In genomic region chrX:101882141-101882751, GRCm38 (mm10) we compare ENCODE assay signal across 12 mouse cellular contexts. TPM values are rescaled to one million over a fixed set of nuclear protein-coding genes. Genes with fewer than 3 reads are reported as not detected.
DNase-seq lines count a peak whose midpoint lies in the region; ATAC-seq and TF ChIP-seq lines count a peak whose summit lies in the region.
"Had no signal": no experiment of that assay in that cellular context is flagged by ENCODE, and none has a peak within 500 bp of the region (broad histone marks: within the 10 kb centered on the region; RNA-seq: fewer than 3 reads in every experiment).

No protein-coding gene starts in this region.

- H3K9ac ChIP-seq in lung, postnatal 0 days (replicated peaks; ENCODE audit: low read depth), result no peak overlapping the region
- H3K9ac ChIP-seq in stomach, postnatal 0 days (ENCODE audit: low read length), result no peak overlapping the region
- H3K9ac ChIP-seq in midbrain, embryonic 11.5 days (ENCODE audit: low read length), result no peak overlapping the region

- TF ChIP-seq POLR2A in kidney, adult 2 months (IDR thresholded peaks at IDR 0.05; ENCODE audit: low read depth, low read length), result no peak

- no peak overlapping the region for H3K4me3 ChIP-seq in heart, embryonic 10.5 days
- no peak overlapping the region for H3K4me3 ChIP-seq in lung, postnatal 0 days (ENCODE audit: low read depth, low read length)
- H3K4me3 ChIP-seq in embryonic facial prominence, embryonic 10.5 days, result no peak overlapping the region
- no peak overlapping the region for H3K4me3 ChIP-seq in stomach, postnatal 0 days (ENCODE audit: low read depth, low read length)
- H3K4me3 ChIP-seq in kidney, adult 2 months (ENCODE audit: insufficient read depth, low read depth, low read length), result no peak overlapping the region
- no peak overlapping the region for H3K4me3 ChIP-seq in midbrain, embryonic 11.5 days (ENCODE audit: low read depth, low read length)
- H3K4me3 ChIP-seq: hindbrain, embryonic 10.5 days had no signal

- no peaks in the 10 kb centered on the region for H3K9me3 ChIP-seq in heart, embryonic 10.5 days
- H3K9me3 ChIP-seq in lung, postnatal 0 days (ENCODE audit: low read length), result no peaks in the 10 kb centered on the region
- no peaks in the 10 kb centered on the region for H3K9me3 ChIP-seq in embryonic facial prominence, embryonic 10.5 days
- H3K9me3 ChIP-seq in stomach, postnatal 0 days (ENCODE audit: control insufficient read depth, low read length), result no peaks in the 10 kb centered on the region
- no peaks in the 10 kb centered on the region for H3K9me3 ChIP-seq in midbrain, embryonic 11.5 days (ENCODE audit: control insufficient read depth, low read length)
- H3K9me3 ChIP-seq: hindbrain, embryonic 10.5 days had no signal

- 0 out of 2 replicates have a peak overlapping the region, but pooled peaks have one; percentile 22 for H3K27ac ChIP-seq in heart, embryonic 10.5 days
- H3K27ac ChIP-seq in lung, postnatal 0 days (ENCODE audit: low read length), result no peak overlapping the region
- no peak overlapping the region for H3K27ac ChIP-seq in embryonic facial prominence, embryonic 10.5 days (replicated peaks)
- peak overlapping the region; percentile 30; the same call in 1 of the 2 replicates for H3K27ac ChIP-seq in stomach, postnatal 0 days (replicated peaks)
- no peak overlapping the region for H3K27ac ChIP-seq in kidney, adult 2 months (ENCODE audit: insufficient read depth, low read depth, low read length)
- H3K27ac ChIP-seq in midbrain, embryonic 11.5 days (ENCODE audit: low read depth, low read length), result no peak overlapping the region
- H3K27ac ChIP-seq: hindbrain, embryonic 10.5 days; kidney, postnatal 0 days had no signal

- no peak for TF ChIP-seq EP300 in lung, postnatal 0 days (IDR thresholded peaks at IDR 0.05)
- TF ChIP-seq EP300 in stomach, postnatal 0 days (optimal IDR thresholded peaks at IDR 0.05), result no peak

- H3K36me3 ChIP-seq in heart, embryonic 10.5 days, result no peaks in the 10 kb centered on the region
- H3K36me3 ChIP-seq in lung, postnatal 0 days (ENCODE audit: insufficient read depth, low read length), result no peaks in the 10 kb centered on the region
- no peaks in the 10 kb centered on the region for H3K36me3 ChIP-seq in embryonic facial prominence, embryonic 10.5 days (replicated peaks)
- H3K36me3 ChIP-seq in stomach, postnatal 0 days (ENCODE audit: control insufficient read depth, insufficient read depth, low read length), result no peaks in the 10 kb centered on the region
- H3K36me3 ChIP-seq in kidney, adult 2 months (ENCODE audit: control insufficient read depth, insufficient read depth, low read length), result no peaks in the 10 kb centered on the region
- no peaks in the 10 kb centered on the region for H3K36me3 ChIP-seq in midbrain, embryonic 11.5 days (ENCODE audit: control insufficient read depth, insufficient read depth, low read length)
- H3K36me3 ChIP-seq: hindbrain, embryonic 10.5 days had no signal

- ATAC-seq in lung, postnatal 0 days, result peak; percentile 30; the same call in 1 of the 2 replicates
- ATAC-seq in stomach, postnatal 0 days (ENCODE audit: low FRiP score, low TSS enrichment), result no peak; the same call in 1 of the 2 replicates
- ATAC-seq in midbrain, embryonic 11.5 days (ENCODE audit: low FRiP score), result no peak

- no peak for TF ChIP-seq CTCF in lung, postnatal 0 days (IDR thresholded peaks at IDR 0.05)
- TF ChIP-seq CTCF in stomach, postnatal 0 days (IDR thresholded peaks at IDR 0.05; ENCODE audit: low read depth), result no peak
- TF ChIP-seq CTCF in kidney, adult 2 months (conservative IDR thresholded peaks at IDR 0.05; ENCODE audit: insufficient read depth, insufficient read length, low read depth, low read length), result no peak

- H3K4me1 ChIP-seq in heart, embryonic 10.5 days, result peaks cover 30% of the 10 kb centered on the region
- no peaks in the 10 kb centered on the region for H3K4me1 ChIP-seq in lung, postnatal 0 days (ENCODE audit: insufficient read depth, low read depth, low read length)
- H3K4me1 ChIP-seq in embryonic facial prominence, embryonic 10.5 days, result no peaks in the 10 kb centered on the region
- no peaks in the 10 kb centered on the region for H3K4me1 ChIP-seq in stomach, postnatal 0 days (replicated peaks; ENCODE audit: control insufficient read depth, insufficient read depth)
- no peaks in the 10 kb centered on the region for H3K4me1 ChIP-seq in kidney, adult 2 months (ENCODE audit: control insufficient read depth, insufficient read depth, low read length)
- no peaks in the 10 kb centered on the region for H3K4me1 ChIP-seq in midbrain, embryonic 11.5 days (ENCODE audit: control insufficient read depth, insufficient read depth, low read length)

- no peak overlapping the region for H3K4me2 ChIP-seq in lung, postnatal 0 days (replicated peaks; ENCODE audit: low read depth, low read length)
- H3K4me2 ChIP-seq in stomach, postnatal 0 days (replicated peaks; ENCODE audit: low read depth), result no peak overlapping the region
- H3K4me2 ChIP-seq in midbrain, embryonic 11.5 days, result no peak overlapping the region

- WGBS in heart, embryonic 10.5 days, result 29% methylated on average over 3 of the region's 3 CpGs
- WGBS in lung, postnatal 0 days, result 33% methylated on average over 3 of the region's 3 CpGs
- WGBS in embryonic facial prominence, embryonic 10.5 days, result 64% methylated on average over 3 of the region's 3 CpGs
- WGBS in stomach, postnatal 0 days, result 37% methylated on average over 3 of the region's 3 CpGs
- WGBS in kidney, adult 2 months, result 71% methylated on average over 3 of the region's 3 CpGs
- 78% methylated on average over 3 of the region's 3 CpGs for WGBS in midbrain, embryonic 11.5 days

- H3K27me3 ChIP-seq in heart, embryonic 10.5 days (ENCODE audit: insufficient read depth, poor library complexity, severe bottlenecking), result peaks cover 22% of the 10 kb centered on the region; the same call in 1 of the 2 replicates
- no peaks in the 10 kb centered on the region for H3K27me3 ChIP-seq in lung, postnatal 0 days (replicated peaks; ENCODE audit: insufficient read depth, low read length)
- H3K27me3 ChIP-seq in embryonic facial prominence, embryonic 10.5 days (replicated peaks; ENCODE audit: low read depth, poor library complexity, severe bottlenecking), result peaks cover 100% of the 10 kb centered on the region
- no peaks in the 10 kb centered on the region for H3K27me3 ChIP-seq in stomach, postnatal 0 days (ENCODE audit: control insufficient read depth, insufficient read depth, low read length)
- H3K27me3 ChIP-seq in kidney, adult 2 months (replicated peaks; ENCODE audit: control insufficient read depth, insufficient read depth, low read length), result no peaks in the 10 kb centered on the region
- peaks cover 15% of the 10 kb centered on the region for H3K27me3 ChIP-seq in midbrain, embryonic 11.5 days (ENCODE audit: control insufficient read depth, insufficient read depth, low read length)

- peak; percentile 80 for DNase-seq in heart, embryonic 10.5 days (ENCODE audit: low spot score)
- no peak for DNase-seq in heart, adult 8-10 months (ENCODE audit: low spot score)
- DNase-seq in lung, postnatal 0 days (ENCODE audit: low spot score), result peak; percentile 18
- DNase-seq in lung, postnatal 25 days (ENCODE audit: low spot score), result no peak
- peak; percentile 14 for DNase-seq in embryonic facial prominence, embryonic 10.5 days (ENCODE audit: low spot score)
- DNase-seq in stomach, postnatal 0 days (ENCODE audit: low spot score), result peak; percentile 14
- DNase-seq in kidney, adult 2 months, result no peak
- no peak for DNase-seq in midbrain, embryonic 11.5 days (ENCODE audit: low spot score, missing footprints)
- DNase-seq: lung, postnatal 36 days; right cerebral cortex, postnatal 25 days had no signal

RNA-seq across cellular contexts. Expression of gene Nhsl2, which starts 33.1 kb away (rescaled TPM):
- polyA plus RNA-seq in heart, embryonic 10.5 days (2016; fragmentation: Nextera tagmentation; extraction: Ambion mirVana), result 30.5 and 33.7 TPM in 2 replicates
- total RNA-seq in heart, adult 8-10 months (2022), result 1 to 10 TPM; 3.2 to 4.3 (median 3.8) TPM
- 3.4 and 3.6 TPM in 2 replicates for polyA plus RNA-seq in lung, postnatal 0 days (2015; fragmentation: Nextera tagmentation; extraction: Ambion mirVana)
- 27.5 and 30.0 TPM in 2 replicates for polyA plus RNA-seq in embryonic facial prominence, embryonic 10.5 days (2016; fragmentation: Nextera tagmentation; extraction: Ambion mirVana)
- 2.2 TPM in 2 replicates for polyA plus RNA-seq in stomach, postnatal 0 days (2015; fragmentation: Nextera tagmentation; extraction: Ambion mirVana)
- 3.2 and 4.0 TPM in 2 replicates for polyA plus RNA-seq in kidney, adult 2 months (2012; rRNA removed)
- polyA plus RNA-seq in midbrain, embryonic 11.5 days (2014; fragmentation: Nextera tagmentation; extraction: Ambion mirVana), result 6.8 and 10.1 TPM in 2 replicates

Comparison
In these comparisons a context has a peak if more than half of its experiments do, and no peak if none do; other contexts are left out.
1. DNase-seq: peak in heart, embryonic 10.5 days (single experiment), lung, postnatal 0 days (single experiment), embryonic facial prominence, embryonic 10.5 days (single experiment) and stomach, postnatal 0 days (single experiment); none in heart, adult 8-10 months (single experiment), lung, postnatal 25 days (single experiment), kidney, adult 2 months (single experiment) and midbrain, embryonic 11.5 days (single experiment).
2. H3K27ac ChIP-seq: peak in heart, embryonic 10.5 days (single experiment) and stomach, postnatal 0 days (single experiment); none in lung, postnatal 0 days (single experiment), embryonic facial prominence, embryonic 10.5 days (single experiment), kidney, adult 2 months (single experiment) and midbrain, embryonic 11.5 days (single experiment).